Mouse (Mus musculus): ENCODE measurements around the gene Fnbp4. TPM values are rescaled to one million over a fixed set of nuclear protein-coding genes. Genes with fewer than 3 reads are reported as not detected.

Fnbp4 gene
- total and polyA plus RNA-seq, 3 experiments: 33.6 to 74.0 (median 48.8) TPM

GRCm38 (mm10) chr2:90818710-90819109, 73.5 kb downstream of the Fnbp4 start:
- TF ChIP-seq ZNF384 (IDR thresholded peaks at IDR 0.05; ENCODE audit: low read depth, low read length): no peak
- TF ChIP-seq MXI1 (IDR thresholded peaks at IDR 0.05; ENCODE audit: low read depth, low read length): no peak
- no peak for TF ChIP-seq EP300 (IDR thresholded peaks at IDR 0.05; ENCODE audit: low read length)
- TF ChIP-seq E2F4 (IDR thresholded peaks at IDR 0.05; ENCODE audit: insufficient replicate concordance, low read depth, low read length): no peak
- TF ChIP-seq USF1 (IDR thresholded peaks at IDR 0.05; ENCODE audit: low read depth, low read length): no peak
- TF ChIP-seq MEF2A (IDR thresholded peaks at IDR 0.05; ENCODE audit: borderline replicate concordance, low read depth, low read length): no peak
- TF ChIP-seq PAX5 (IDR thresholded peaks at IDR 0.05; ENCODE audit: low read length): no peak
- TF ChIP-seq MYC (IDR thresholded peaks at IDR 0.05; ENCODE audit: low read depth, low read length): no peak
- no peak for TF ChIP-seq HCFC1 (IDR thresholded peaks at IDR 0.05; ENCODE audit: low read depth, low read length)
- no peak for TF ChIP-seq RAD21 (IDR thresholded peaks at IDR 0.05; ENCODE audit: low read depth, low read length)
- H3K36me3 ChIP-seq (replicated peaks in 1 of 2; ENCODE audit: control insufficient read depth in 1 of 2, insufficient read depth in 1 of 2, low read length in 1 of 2): no peaks in the 10 kb centered on the region
- no peak overlapping the region for H3K4me3 ChIP-seq (replicated peaks in 1 of 3; ENCODE audit: low read depth in 2 of 3, low read length in 2 of 3, poor library complexity in 1 of 3)
- H3K27me3 ChIP-seq (replicated peaks): no peaks in the 10 kb centered on the region
- in situ Hi-C loops (cut with MboI; ENCODE audit: low pct_ligation_motif_present, low pct_unique_long_range_greater_than_20kb, low sequenced_read_pairs): no loop called here
- H3K9me3 ChIP-seq (replicated peaks; ENCODE audit: low read length): peaks cover 12% of the 10 kb centered on the region
- H3K79me2 ChIP-seq (replicated peaks; ENCODE audit: control insufficient read depth, extremely low read depth, insufficient read depth, poor library complexity, severe bottlenecking): no peaks in the 10 kb centered on the region
- no peak overlapping the region for H3K9ac ChIP-seq (ENCODE audit: insufficient read depth, low read depth)
- no peak for DNase-seq (ENCODE audit: extremely low read depth)
- H3K27ac ChIP-seq (ENCODE audit: insufficient read depth, low read depth): no peak overlapping the region
- no peak overlapping the region for H3K4me2 ChIP-seq (ENCODE audit: insufficient read depth, low read depth, poor library complexity, severe bottlenecking)
- peaks cover 3 to 6% of the 10 kb centered on the region in 2 experiments for H3K4me1 ChIP-seq (ENCODE audit: control insufficient read depth in 1 of 2, insufficient read depth in 2 of 2)
- dilution Hi-C loops (cut with MboI; ENCODE audit: extremely low pct_ligation_motif_present, extremely low pct_unique_long_range_greater_than_20kb, low sequenced_read_pairs): no loop called here

- TF ChIP-seq ELF1 (IDR thresholded peaks at IDR 0.05; ENCODE audit: low read depth, low read length) (peak; percentile 25; the same call in 1 of the 2 replicates), CHD1 (IDR thresholded peaks at IDR 0.05; ENCODE audit: low read depth, low read length) (no peak), USF2 (conservative IDR thresholded peaks at IDR 0.05; ENCODE audit: low read depth, low read length) (no peak), ETS1 (conservative IDR thresholded peaks at IDR 0.05; ENCODE audit: low read depth, low read length) (no peak), EP300 (IDR thresholded peaks at IDR 0.05; ENCODE audit: low read length) (peak; percentile 75), KAT2A (IDR thresholded peaks at IDR 0.05; ENCODE audit: insufficient replicate concordance, low read length) (no peak), ZC3H11A (IDR thresholded peaks at IDR 0.05; ENCODE audit: low read depth, low read length) (no peak), JUND (conservative IDR thresholded peaks at IDR 0.05; ENCODE audit: low read depth, low read length) (no peak), NRF1 (IDR thresholded peaks at IDR 0.05; ENCODE audit: low read depth, low read length) (no peak), MEF2A (IDR thresholded peaks at IDR 0.05; ENCODE audit: borderline replicate concordance, low read depth, low read length) (0 out of 2 replicates have a peak, but pooled peaks have one; percentile 16), CHD2 (IDR thresholded peaks at IDR 0.05; ENCODE audit: low read length) (peak; percentile 46; the same call in 1 of the 2 replicates), NELFE (IDR thresholded peaks at IDR 0.05; ENCODE audit: low read depth, low read length) (no peak), RCOR1 (conservative IDR thresholded peaks at IDR 0.05; ENCODE audit: low read depth, low read length) (no peak), ZMIZ1 (IDR thresholded peaks at IDR 0.05; ENCODE audit: low read depth, low read length) (no peak), GABPA (IDR thresholded peaks at IDR 0.05; ENCODE audit: insufficient replicate concordance, low read depth, low read length) (no peak), PAX5 (IDR thresholded peaks at IDR 0.05; ENCODE audit: low read length) (no peak), BHLHE40 (IDR thresholded peaks at IDR 0.05; ENCODE audit: low read depth, low read length) (peak; percentile 53), MAFK (IDR thresholded peaks at IDR 0.05; ENCODE audit: insufficient replicate concordance, low read length) (no peak), MXI1 (IDR thresholded peaks at IDR 0.05; ENCODE audit: low read depth, low read length) (no peak), TCF12 (IDR thresholded peaks at IDR 0.05; ENCODE audit: low read depth, low read length) (no peak), IRF4 (IDR thresholded peaks at IDR 0.05; ENCODE audit: low read depth, low read length) (peak; percentile 89), HCFC1 (IDR thresholded peaks at IDR 0.05; ENCODE audit: low read depth, low read length) (0 out of 2 replicates have a peak, but pooled peaks have one; percentile 21), MAX (IDR thresholded peaks at IDR 0.05; ENCODE audit: low read length) (peak; percentile 52; the same call in 1 of the 2 replicates), POLR2A (IDR thresholded peaks at IDR 0.05; ENCODE audit: low read depth, low read length) (no peak), ZNF384 (IDR thresholded peaks at IDR 0.05; ENCODE audit: low read depth, low read length) (no peak), MYC (IDR thresholded peaks at IDR 0.05; ENCODE audit: low read depth, low read length) (no peak), JUN (IDR thresholded peaks at IDR 0.05; ENCODE audit: insufficient read depth, low read depth, low read length) (no peak; the same call in 1 of the 2 replicates)
- H3K4me2 ChIP-seq (ENCODE audit: insufficient read depth, low read depth, poor library complexity, severe bottlenecking): no peak overlapping the region
- in situ Hi-C loops (cut with MboI; ENCODE audit: low pct_ligation_motif_present, low pct_unique_long_range_greater_than_20kb, low sequenced_read_pairs): no loop called here
Observed at GRCm38 (mm10) chr2:90820894-90821293, 75.7 kb downstream of the Fnbp4 start.

More at GRCm38 (mm10) chr2:90820894-90821293, 75.7 kb downstream of the Fnbp4 start:
- no peak overlapping the region for H3K9ac ChIP-seq (ENCODE audit: insufficient read depth, low read depth)
- H3K79me2 ChIP-seq (replicated peaks; ENCODE audit: control insufficient read depth, extremely low read depth, insufficient read depth, poor library complexity, severe bottlenecking): no peaks in the 10 kb centered on the region
- DNase-seq (ENCODE audit: extremely low read depth): peak; percentile 78
- H3K27ac ChIP-seq (ENCODE audit: insufficient read depth, low read depth): peak overlapping the region; percentile 49; the same call in 1 of the 2 replicates
- dilution Hi-C loops (cut with MboI; ENCODE audit: extremely low pct_ligation_motif_present, extremely low pct_unique_long_range_greater_than_20kb, low sequenced_read_pairs): no loop called here
- peaks cover 3 to 6% of the 10 kb centered on the region in 2 experiments for H3K4me1 ChIP-seq (ENCODE audit: control insufficient read depth in 1 of 2, insufficient read depth in 2 of 2)
- no peaks in the 10 kb centered on the region for H3K36me3 ChIP-seq (replicated peaks in 1 of 2; ENCODE audit: control insufficient read depth in 1 of 2, insufficient read depth in 1 of 2, low read length in 1 of 2)
- H3K9me3 ChIP-seq (replicated peaks; ENCODE audit: low read length): peaks cover 12% of the 10 kb centered on the region
- H3K27me3 ChIP-seq (replicated peaks): no peaks in the 10 kb centered on the region
- no peak overlapping the region for H3K4me3 ChIP-seq (replicated peaks in 1 of 3; ENCODE audit: low read depth in 2 of 3, low read length in 2 of 3, poor library complexity in 1 of 3)
